Mouse (Mus musculus): Measurements from ENCODE around the gene Pkd1l1. TPM values are rescaled to one million over a fixed set of nuclear protein-coding genes. Genes with fewer than 3 reads are reported as not detected.
A peak's percentile ranks its signal among the peaks of the same experiment; 100 is the strongest.

Gene Pkd1l1
- 0.03 TPM in 1 of 2 replicates, not detected in the other for polyA plus RNA-seq (2016; fragmentation: Nextera tagmentation; extraction: Ambion mirVana)

DNA sequence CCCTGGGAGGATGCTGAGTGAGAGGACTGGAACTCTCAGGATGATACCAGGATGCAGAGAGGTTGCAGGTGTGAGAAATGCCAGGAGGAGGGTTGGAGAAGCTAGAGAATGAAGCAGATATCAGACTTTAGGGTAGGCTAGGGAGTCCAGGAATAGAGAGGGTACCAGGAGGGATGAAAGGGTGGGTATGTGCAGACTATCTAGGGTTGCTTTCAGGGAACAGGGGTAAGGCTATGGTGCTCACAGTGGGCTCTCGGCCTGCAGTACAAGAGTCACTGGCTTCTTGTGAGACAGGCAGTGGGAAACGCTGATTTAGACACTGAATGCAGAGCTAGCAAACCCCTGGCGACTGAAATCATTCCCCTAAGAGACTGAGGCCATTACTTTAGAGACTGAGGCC, at the start of gene Pkd1l1:
TSS of gene Pkd1l1 (minus strand) at position 101 of the 400 bp plus-strand sequence.
- no peak within 1 kb of the TSS for H3K4me3 ChIP-seq
- H3K27me3 ChIP-seq (ENCODE audit: insufficient read depth, poor library complexity, severe bottlenecking) = no peaks in the 10 kb centered on the region
- no peaks in the 10 kb centered on the region for H3K36me3 ChIP-seq
- peaks cover 18% of the 10 kb centered on the region; the same call in 1 of the 2 replicates for H3K4me1 ChIP-seq (replicated peaks)
- no peak within 1 kb of the TSS; the same call in 1 of the 2 replicates for H3K27ac ChIP-seq
- DNase-seq (ENCODE audit: low spot score) = no peak
- no peaks in the 10 kb centered on the region for H3K9me3 ChIP-seq
- 63% methylated on average over 3 of the region's 3 CpGs for WGBS

- Histone ChIP-seq H3K36me3 (no peaks in the 10 kb centered on the region), H3K27me3 (ENCODE audit: insufficient read depth, poor library complexity, severe bottlenecking) (no peaks in the 10 kb centered on the region), H3K27ac (no peak overlapping the region), H3K9me3 (no peaks in the 10 kb centered on the region), H3K4me1 (replicated peaks) (no peaks in the 10 kb centered on the region), H3K4me3 (no peak overlapping the region)
- no peak for DNase-seq (ENCODE audit: low spot score)
- 93% methylated on average over 5 of the region's 5 CpGs for WGBS
Measured at GRCm38 (mm10) chr11:9020207-9020606, 47.1 kb upstream of the Pkd1l1 start.

DNA sequence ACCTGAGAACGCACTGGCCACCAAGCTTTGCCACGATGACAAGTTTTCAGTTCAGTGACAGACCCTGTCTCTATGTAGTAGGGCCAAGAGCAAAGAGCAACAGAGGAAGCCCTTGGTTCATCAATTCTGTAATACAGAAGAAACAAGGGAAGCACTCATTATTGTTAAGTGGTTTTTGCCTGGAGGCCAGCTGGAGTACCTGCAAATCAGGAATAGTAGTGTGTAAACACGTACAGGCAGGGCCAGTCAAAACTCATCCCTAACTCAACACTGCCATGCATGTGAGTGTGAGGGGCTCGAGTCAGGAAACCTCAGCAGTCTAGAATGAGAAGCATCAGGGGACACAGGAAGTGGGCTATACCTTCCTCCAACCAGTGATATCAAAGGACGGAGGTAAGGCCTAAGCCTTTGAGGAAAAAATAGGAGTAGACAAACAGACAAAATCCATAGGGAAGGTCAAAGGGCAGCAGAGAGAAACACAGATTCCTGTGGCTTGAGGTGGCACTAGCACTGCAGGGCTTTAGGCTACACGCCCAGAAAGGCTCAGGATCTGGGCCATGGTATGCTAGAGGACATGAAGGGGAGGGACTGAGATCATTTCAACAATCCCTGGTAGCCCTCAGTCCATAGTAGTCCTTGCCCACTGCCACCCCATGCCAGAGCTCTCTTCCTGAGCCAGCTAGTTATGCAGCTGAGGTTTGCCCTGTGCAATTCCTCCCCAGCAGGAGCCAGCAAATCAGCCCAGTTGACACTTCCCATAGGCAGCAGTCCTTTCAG, 45.6 kb upstream of the Pkd1l1 start:
- no peak overlapping the region for H3K27ac ChIP-seq
- no peaks in the 10 kb centered on the region for H3K27me3 ChIP-seq (ENCODE audit: insufficient read depth, poor library complexity, severe bottlenecking)
- no peaks in the 10 kb centered on the region for H3K9me3 ChIP-seq
- no peaks in the 10 kb centered on the region for H3K4me1 ChIP-seq (replicated peaks)
- no peak for DNase-seq (ENCODE audit: low spot score)
- 76% methylated on average over 6 of the region's 6 CpGs for WGBS
- H3K36me3 ChIP-seq = no peaks in the 10 kb centered on the region
- no peak overlapping the region for H3K4me3 ChIP-seq

DNA sequence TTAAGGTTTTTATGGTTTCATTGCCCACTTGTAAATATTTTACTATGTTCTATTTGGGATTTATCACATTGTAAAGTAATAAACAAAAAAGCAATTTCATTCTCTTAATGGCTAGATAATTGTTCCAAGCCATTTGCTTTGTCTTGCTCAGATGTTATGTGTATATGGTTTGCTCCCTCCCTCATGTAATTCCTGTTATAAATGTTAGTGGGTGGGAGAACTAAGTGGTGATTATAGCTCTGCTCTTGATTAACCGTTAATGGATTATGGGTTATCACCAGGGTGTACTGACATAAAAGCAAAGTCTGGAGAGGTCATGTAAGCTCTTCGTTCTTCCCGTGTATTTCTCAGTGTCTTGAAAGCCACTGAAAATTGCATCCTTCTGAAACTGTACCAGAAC, 41.7 kb upstream of the Pkd1l1 start:
- 88% methylated on average over 3 of the region's 3 CpGs for WGBS

GRCm38 (mm10) chr11:9011348-9011747, 38.3 kb upstream of the Pkd1l1 start:
- H3K27ac ChIP-seq = peak overlapping the region; percentile 94
- DNase-seq (ENCODE audit: low spot score) = no peak
- H3K27me3 ChIP-seq (ENCODE audit: insufficient read depth, poor library complexity, severe bottlenecking) = no peaks in the 10 kb centered on the region
- H3K36me3 ChIP-seq = peaks cover 25% of the 10 kb centered on the region
- WGBS = 2% methylated on average over 3 of the region's 3 CpGs
- H3K4me3 ChIP-seq = peak overlapping the region; percentile 66
- no peaks in the 10 kb centered on the region for H3K9me3 ChIP-seq
- peaks cover 18% of the 10 kb centered on the region for H3K4me1 ChIP-seq (replicated peaks)

More for the DNA sequence above, 41.7 kb upstream of the Pkd1l1 start:
- DNase-seq (ENCODE audit: low spot score) = no peak
- Histone ChIP-seq H3K36me3 (no peaks in the 10 kb centered on the region), H3K27ac (no peak overlapping the region), H3K9me3 (no peaks in the 10 kb centered on the region), H3K4me3 (no peak overlapping the region), H3K4me1 (replicated peaks) (peaks cover 6% of the 10 kb centered on the region), H3K27me3 (ENCODE audit: insufficient read depth, poor library complexity, severe bottlenecking) (no peaks in the 10 kb centered on the region)

DNA sequence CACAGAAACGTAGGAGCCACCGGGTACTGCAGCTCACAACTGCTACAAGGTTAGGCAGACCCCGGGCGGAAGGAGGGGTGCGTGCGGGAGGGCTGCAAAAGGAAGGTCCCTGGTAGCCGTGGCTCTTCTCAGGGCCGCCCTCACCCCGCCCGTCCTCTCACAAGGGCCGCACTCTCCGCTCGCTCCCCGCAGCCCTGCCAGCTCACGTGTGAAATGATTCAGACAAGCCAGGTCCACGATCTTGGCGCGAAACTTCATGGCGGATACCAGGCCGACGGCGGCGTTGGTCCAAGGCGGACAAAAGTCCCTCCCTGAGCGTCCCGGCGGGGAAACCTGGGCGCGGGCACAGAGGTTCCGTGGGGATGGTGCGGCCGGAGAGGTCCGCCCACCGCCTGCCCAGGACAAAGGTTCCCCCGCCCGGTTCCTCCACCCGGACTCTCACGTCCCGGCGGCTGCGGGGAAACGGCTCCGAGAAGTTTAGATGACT, 37.8 kb upstream of the Pkd1l1 start, which contains the start of gene Hus1:
TSS of gene Hus1 (minus strand) at position 339 of the 487 bp plus-strand sequence.
- peak within 1 kb of the TSS; percentile 94 for H3K27ac ChIP-seq
- no peaks in the 10 kb centered on the region for H3K9me3 ChIP-seq
- H3K4me3 ChIP-seq = peak within 1 kb of the TSS; percentile 66
- H3K36me3 ChIP-seq = peaks cover 29% of the 10 kb centered on the region
- under 1% methylated on average over 43 of the region's 43 CpGs for WGBS
- H3K27me3 ChIP-seq (ENCODE audit: insufficient read depth, poor library complexity, severe bottlenecking) = no peaks in the 10 kb centered on the region
- peak; percentile 88 for DNase-seq (ENCODE audit: low spot score)
- H3K4me1 ChIP-seq (replicated peaks) = peaks cover 18% of the 10 kb centered on the region

DNA sequence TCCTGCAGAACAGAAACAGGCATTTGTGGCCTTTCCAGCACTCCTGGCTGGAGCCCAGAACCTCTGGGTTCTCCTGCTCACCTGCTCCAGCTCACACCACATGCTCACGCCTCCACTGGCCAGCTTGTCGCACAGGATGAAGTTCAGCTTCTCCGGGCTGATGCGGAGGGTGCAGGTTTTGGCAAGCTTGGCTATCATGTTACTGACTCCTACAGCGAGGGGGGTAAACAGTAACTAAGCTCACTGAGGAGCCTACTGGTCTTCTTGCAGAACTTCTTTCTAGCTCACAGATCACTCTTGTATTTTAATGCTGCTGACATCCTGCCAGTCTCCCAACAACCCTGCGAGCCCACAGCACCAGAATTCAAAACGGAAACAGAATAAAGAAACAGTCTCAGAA, 37.4 kb upstream of the Pkd1l1 start:
- Histone ChIP-seq H3K9me3 (no peaks in the 10 kb centered on the region), H3K27ac (peak overlapping the region; percentile 94), H3K36me3 (peaks cover 34% of the 10 kb centered on the region), H3K27me3 (ENCODE audit: insufficient read depth, poor library complexity, severe bottlenecking) (no peaks in the 10 kb centered on the region), H3K4me1 (replicated peaks) (peaks cover 18% of the 10 kb centered on the region), H3K4me3 (peak overlapping the region; percentile 66)
- 0% methylated on average over 7 of the region's 7 CpGs for WGBS
- no peak for DNase-seq (ENCODE audit: low spot score)

DNA sequence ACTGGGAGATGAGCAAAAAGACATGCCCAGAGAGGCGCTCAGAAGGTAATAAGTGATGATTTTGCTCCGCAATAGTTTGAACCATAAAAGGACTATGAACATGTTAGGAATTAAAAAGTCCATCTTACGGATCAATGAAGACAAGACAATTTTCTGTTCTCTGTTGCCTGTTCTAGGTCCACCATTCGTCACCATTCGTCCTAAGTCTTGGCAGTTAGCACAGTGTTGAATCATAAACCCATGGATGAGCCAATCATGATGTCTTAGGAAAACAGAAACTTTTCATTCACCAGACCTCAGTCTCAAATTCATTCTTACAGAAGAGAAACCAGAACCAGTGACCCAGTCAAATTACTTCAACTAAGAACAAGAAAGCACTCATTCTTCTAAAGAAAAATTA, 35.7 kb upstream of the Pkd1l1 start:
- H3K27ac ChIP-seq = no peak overlapping the region
- no peak for DNase-seq (ENCODE audit: low spot score)
- no peak overlapping the region for H3K4me3 ChIP-seq
- peaks cover 50% of the 10 kb centered on the region for H3K36me3 ChIP-seq
- no peaks in the 10 kb centered on the region for H3K27me3 ChIP-seq (ENCODE audit: insufficient read depth, poor library complexity, severe bottlenecking)
- peaks cover 18% of the 10 kb centered on the region for H3K4me1 ChIP-seq (replicated peaks)
- WGBS = 92% methylated on average over 5 of the region's 5 CpGs
- H3K9me3 ChIP-seq = no peaks in the 10 kb centered on the region

GRCm38 (mm10) chr11:8988084-8988483, 15.0 kb upstream of the Pkd1l1 start:
- 76% methylated on average over 4 of the region's 4 CpGs for WGBS
- peaks cover 4% of the 10 kb centered on the region; the same call in 1 of the 2 replicates for H3K27me3 ChIP-seq (ENCODE audit: insufficient read depth, poor library complexity, severe bottlenecking)
- H3K4me3 ChIP-seq = no peak overlapping the region
- DNase-seq (ENCODE audit: low spot score) = no peak
- H3K36me3 ChIP-seq = peaks cover 27% of the 10 kb centered on the region
- H3K4me1 ChIP-seq (replicated peaks) = peaks cover 20% of the 10 kb centered on the region
- no peaks in the 10 kb centered on the region for H3K9me3 ChIP-seq
- no peak overlapping the region for H3K27ac ChIP-seq

DNA sequence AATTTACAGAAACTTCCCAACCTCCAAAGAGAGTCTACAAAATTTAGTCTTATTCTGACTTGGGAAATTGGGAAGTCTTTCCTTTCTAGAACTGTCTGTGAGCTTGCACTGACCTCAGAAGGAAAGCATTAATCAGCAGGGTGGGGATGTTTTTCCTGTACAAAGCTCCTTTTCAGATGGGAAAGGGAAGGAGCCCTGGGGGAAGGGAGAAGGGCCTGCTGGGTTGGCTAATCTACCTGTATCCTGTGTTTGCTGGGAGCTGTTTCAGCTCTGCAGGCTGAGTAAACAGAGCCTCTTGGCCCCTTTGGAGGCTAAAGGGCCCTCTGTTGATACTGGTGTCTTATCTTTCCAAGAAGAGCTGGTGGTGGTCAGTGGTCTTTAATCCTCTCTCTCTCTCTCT, 13.0 kb upstream of the Pkd1l1 start:
- DNase-seq (ENCODE audit: low spot score) = no peak
- Histone ChIP-seq H3K4me3 (no peak overlapping the region), H3K9me3 (no peaks in the 10 kb centered on the region)

DNA sequence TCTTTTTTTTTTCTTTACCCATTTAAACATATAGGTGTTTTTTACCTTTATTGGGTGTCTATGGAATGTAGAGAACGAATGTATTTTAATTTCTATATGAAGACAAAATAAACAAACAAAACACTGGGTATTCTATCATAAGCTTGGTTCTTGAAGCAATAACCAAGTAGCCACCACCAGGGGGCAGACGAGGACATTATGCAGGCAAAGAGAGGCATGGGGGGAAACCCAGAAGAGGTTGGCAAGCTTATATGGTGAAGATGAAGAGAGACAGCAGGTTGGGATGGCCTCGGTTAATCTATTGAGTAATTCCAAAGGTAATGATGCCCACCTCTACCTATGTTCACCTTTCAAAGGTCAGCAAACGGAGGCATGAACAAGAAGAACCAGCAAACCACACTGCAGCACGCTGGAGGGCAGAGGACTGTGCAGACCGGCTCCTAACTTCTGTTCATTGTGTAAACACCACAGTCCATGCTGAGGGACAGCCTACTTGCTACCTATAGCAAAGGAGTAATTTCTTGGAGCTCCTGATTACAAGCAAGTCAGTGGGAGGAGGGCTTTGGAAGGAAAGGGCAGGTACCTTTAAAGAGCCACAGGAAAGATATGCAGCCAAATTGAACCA, 10.3 kb upstream of the Pkd1l1 start:
- Histone ChIP-seq H3K4me1 (replicated peaks) (peaks cover 16% of the 10 kb centered on the region), H3K27me3 (ENCODE audit: insufficient read depth, poor library complexity, severe bottlenecking) (peaks cover 4% of the 10 kb centered on the region; the same call in 1 of the 2 replicates), H3K4me3 (no peak overlapping the region), H3K9me3 (no peaks in the 10 kb centered on the region), H3K36me3 (no peaks in the 10 kb centered on the region), H3K27ac (no peak overlapping the region)
- 44% methylated on average over 6 of the region's 6 CpGs for WGBS
- DNase-seq (ENCODE audit: low spot score) = peak; percentile 68

More for the DNA sequence above, 13.0 kb upstream of the Pkd1l1 start:
- H3K36me3 ChIP-seq = peaks cover 7% of the 10 kb centered on the region
- H3K27me3 ChIP-seq (ENCODE audit: insufficient read depth, poor library complexity, severe bottlenecking) = peaks cover 4% of the 10 kb centered on the region; the same call in 1 of the 2 replicates
- peaks cover 20% of the 10 kb centered on the region for H3K4me1 ChIP-seq (replicated peaks)
- no peak overlapping the region for H3K27ac ChIP-seq

DNA sequence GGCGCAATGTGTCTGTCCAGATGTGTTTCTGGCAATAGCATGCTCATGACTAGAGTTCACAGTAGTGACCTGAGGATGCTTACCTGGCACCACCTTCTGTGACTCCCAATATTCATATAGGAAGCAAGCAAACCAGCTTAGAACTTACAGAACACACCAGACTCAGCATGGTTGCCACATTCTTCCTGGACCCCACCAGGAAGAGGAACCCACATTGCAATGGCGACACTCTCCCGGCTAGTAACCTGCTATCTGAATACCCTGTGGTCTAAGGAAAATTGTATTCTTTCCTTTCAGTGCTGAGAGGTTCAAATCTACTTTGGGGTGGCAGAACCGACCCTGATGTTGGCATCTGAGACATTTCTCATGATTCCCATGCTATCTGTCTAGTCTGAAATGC, 5.1 kb upstream of the Pkd1l1 start:
- WGBS = 89% methylated on average over 4 of the region's 4 CpGs
- Histone ChIP-seq H3K4me1 (replicated peaks) (peaks cover 15% of the 10 kb centered on the region; the same call in 1 of the 2 replicates), H3K4me3 (no peak overlapping the region), H3K27ac (no peak overlapping the region), H3K9me3 (no peaks in the 10 kb centered on the region), H3K27me3 (ENCODE audit: insufficient read depth, poor library complexity, severe bottlenecking) (no peaks in the 10 kb centered on the region), H3K36me3 (no peaks in the 10 kb centered on the region)
- no peak for DNase-seq (ENCODE audit: low spot score)

GRCm38 (mm10) chr11:8972093-8972492, 973 bp downstream of the Pkd1l1 start:
- Histone ChIP-seq H3K27me3 (ENCODE audit: insufficient read depth, poor library complexity, severe bottlenecking) (no peaks in the 10 kb centered on the region), H3K4me3 (no peak overlapping the region), H3K9me3 (no peaks in the 10 kb centered on the region), H3K36me3 (no peaks in the 10 kb centered on the region), H3K27ac (no peak overlapping the region), H3K4me1 (replicated peaks) (peaks cover 18% of the 10 kb centered on the region; the same call in 1 of the 2 replicates)
- DNase-seq (ENCODE audit: low spot score) = no peak
- 89% methylated on average over 6 of the region's 6 CpGs for WGBS
